Mouse (Mus musculus): ENCODE results near the gene Klhl4. TPM values are rescaled to one million over a fixed set of nuclear protein-coding genes. Genes with fewer than 3 reads are reported as not detected.

Klhl4 gene
- 2.6 and 5.3 TPM in 2 replicates for polyA plus RNA-seq (2012; rRNA removed)

GRCm38 (mm10) chrX:114473782-114474731 lies at the start of gene Klhl4:
TSS of gene Klhl4 (plus strand) at chrX:114474333.

Measured in central nervous system, embryonic 11.5 days (tissue).